Mouse (Mus musculus): ENCODE results near the gene Rab15.

DNA sequence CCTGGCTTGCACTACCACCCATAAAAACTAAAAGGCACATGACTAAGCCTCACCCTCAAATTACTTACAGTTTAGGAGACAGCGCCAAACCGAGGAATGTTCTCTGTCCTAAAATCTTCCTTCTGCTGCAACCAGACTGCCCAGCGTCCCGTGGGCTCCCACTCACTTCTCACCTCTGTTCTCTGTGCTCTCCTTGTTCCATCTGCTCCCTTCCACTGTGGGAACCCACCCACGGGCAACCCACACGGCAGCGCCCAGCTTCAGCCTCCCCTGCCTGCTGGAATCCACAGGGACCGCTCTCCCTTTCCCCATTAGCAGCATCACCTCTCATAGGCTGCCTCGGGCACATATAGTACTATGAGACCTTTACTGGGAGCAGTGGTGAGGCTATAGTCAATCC lies 3.8 kb downstream of the Rab15 start:
- TF ChIP-seq CTCF (IDR thresholded peaks at IDR 0.05; ENCODE audit: low read depth) (no peak), EP300 (IDR thresholded peaks at IDR 0.05; ENCODE audit: low read depth) (no peak)

Data from liver, postnatal 0 days (tissue).